Mouse (Mus musculus): ENCODE measurements around the gene E030018B13Rik. TPM values are rescaled to one million over a fixed set of nuclear protein-coding genes. Genes with fewer than 3 reads are reported as not detected.

Gene E030018B13Rik
- polyA plus RNA-seq, 1 experiment from 2014 or later = not detected

GRCm38 (mm10) chr7:63901346-63901745 is 15.3 kb upstream of the E030018B13Rik start:
- WGBS = 68% methylated on average over 11 of the region's 11 CpGs
- Histone ChIP-seq H3K4me1 (replicated peaks) (peaks cover 40% of the 10 kb centered on the region), H3K27ac (no peak overlapping the region), H3K27me3 (ENCODE audit: insufficient read depth, poor library complexity, severe bottlenecking) (no peaks in the 10 kb centered on the region), H3K4me3 (no peak overlapping the region), H3K9me3 (no peaks in the 10 kb centered on the region), H3K36me3 (no peaks in the 10 kb centered on the region)
- DNase-seq (ENCODE audit: low spot score) = no peak

GRCm38 (mm10) chr7:63901942-63902341 is 14.7 kb upstream of the E030018B13Rik start:
- no peaks in the 10 kb centered on the region for H3K27me3 ChIP-seq (ENCODE audit: insufficient read depth, poor library complexity, severe bottlenecking)
- peaks cover 35% of the 10 kb centered on the region for H3K4me1 ChIP-seq (replicated peaks)
- no peak for DNase-seq (ENCODE audit: low spot score)
- no peaks in the 10 kb centered on the region for H3K9me3 ChIP-seq
- H3K36me3 ChIP-seq = no peaks in the 10 kb centered on the region
- H3K27ac ChIP-seq = no peak overlapping the region
- H3K4me3 ChIP-seq = no peak overlapping the region
- WGBS = 73% methylated on average over 3 of the region's 3 CpGs

GRCm38 (mm10) chr7:63902604-63903210 is 13.9 kb upstream of the E030018B13Rik start:
- H3K36me3 ChIP-seq = no peaks in the 10 kb centered on the region
- H3K4me3 ChIP-seq = no peak overlapping the region
- no peaks in the 10 kb centered on the region for H3K9me3 ChIP-seq
- WGBS = 62% methylated on average over 3 of the region's 3 CpGs
- no peak overlapping the region for H3K27ac ChIP-seq
- peaks cover 29% of the 10 kb centered on the region for H3K4me1 ChIP-seq (replicated peaks)
- DNase-seq (ENCODE audit: low spot score) = no peak
- no peaks in the 10 kb centered on the region for H3K27me3 ChIP-seq (ENCODE audit: insufficient read depth, poor library complexity, severe bottlenecking)

GRCm38 (mm10) chr7:63903635-63904380 is 12.8 kb upstream of the E030018B13Rik start:
- 76% methylated on average over 9 of the region's 9 CpGs for WGBS

GRCm38 (mm10) chr7:63905190-63905589 is 11.5 kb upstream of the E030018B13Rik start:
- H3K4me1 ChIP-seq (replicated peaks) = peaks cover 42% of the 10 kb centered on the region
- H3K4me3 ChIP-seq = no peak overlapping the region
- no peak for DNase-seq (ENCODE audit: low spot score)
- WGBS = 92% methylated on average over 2 of the region's 2 CpGs
- H3K9me3 ChIP-seq = no peaks in the 10 kb centered on the region
- no peaks in the 10 kb centered on the region for H3K36me3 ChIP-seq
- peak overlapping the region; percentile 35; the same call in 1 of the 2 replicates for H3K27ac ChIP-seq
- no peaks in the 10 kb centered on the region for H3K27me3 ChIP-seq (ENCODE audit: insufficient read depth, poor library complexity, severe bottlenecking)

More at GRCm38 (mm10) chr7:63903635-63904380, 12.8 kb upstream of the E030018B13Rik start:
- H3K27ac ChIP-seq = no peak overlapping the region
- no peaks in the 10 kb centered on the region for H3K9me3 ChIP-seq
- DNase-seq (ENCODE audit: low spot score) = no peak
- no peaks in the 10 kb centered on the region for H3K27me3 ChIP-seq (ENCODE audit: insufficient read depth, poor library complexity, severe bottlenecking)
- H3K36me3 ChIP-seq = no peaks in the 10 kb centered on the region
- H3K4me1 ChIP-seq (replicated peaks) = peaks cover 33% of the 10 kb centered on the region
- no peak overlapping the region for H3K4me3 ChIP-seq

- Histone ChIP-seq H3K4me3 (no peak overlapping the region), H3K4me1 (replicated peaks) (peaks cover 46% of the 10 kb centered on the region), H3K27ac (peak overlapping the region; percentile 35; the same call in 1 of the 2 replicates), H3K9me3 (no peaks in the 10 kb centered on the region), H3K36me3 (no peaks in the 10 kb centered on the region), H3K27me3 (ENCODE audit: insufficient read depth, poor library complexity, severe bottlenecking) (no peaks in the 10 kb centered on the region)
- 86% methylated on average over 5 of the region's 5 CpGs for WGBS
- DNase-seq (ENCODE audit: low spot score) = no peak
Measured at GRCm38 (mm10) chr7:63905642-63906041, 11.0 kb upstream of the E030018B13Rik start.

- H3K4me1 ChIP-seq (replicated peaks) = peaks cover 58% of the 10 kb centered on the region
- no peaks in the 10 kb centered on the region for H3K27me3 ChIP-seq (ENCODE audit: insufficient read depth, poor library complexity, severe bottlenecking)
- H3K9me3 ChIP-seq = no peaks in the 10 kb centered on the region
- peak overlapping the region; percentile 54 for H3K27ac ChIP-seq
- H3K36me3 ChIP-seq = no peaks in the 10 kb centered on the region
- no peak for DNase-seq (ENCODE audit: low spot score)
- H3K4me3 ChIP-seq = no peak overlapping the region
- 81% methylated on average over 5 of the region's 5 CpGs for WGBS
Measured at GRCm38 (mm10) chr7:63907778-63908495, 8.7 kb upstream of the E030018B13Rik start.

- Histone ChIP-seq H3K27me3 (ENCODE audit: insufficient read depth, poor library complexity, severe bottlenecking) (no peaks in the 10 kb centered on the region), H3K27ac (peak overlapping the region; percentile 54; the same call in 1 of the 2 replicates), H3K36me3 (no peaks in the 10 kb centered on the region), H3K9me3 (no peaks in the 10 kb centered on the region), H3K4me1 (replicated peaks) (peaks cover 61% of the 10 kb centered on the region), H3K4me3 (no peak overlapping the region)
- peak; percentile 21 for DNase-seq (ENCODE audit: low spot score)
- WGBS = 38% methylated on average over 11 of the region's 11 CpGs
Measured at GRCm38 (mm10) chr7:63908496-63909285, 8.0 kb upstream of the E030018B13Rik start.

GRCm38 (mm10) chr7:63910225-63910624 is 6.4 kb upstream of the E030018B13Rik start:
- WGBS = 66% methylated on average over 5 of the region's 5 CpGs
- H3K4me1 ChIP-seq (replicated peaks) = peaks cover 70% of the 10 kb centered on the region

GRCm38 (mm10) chr7:63910912-63911311 is 5.7 kb upstream of the E030018B13Rik start:
- H3K27me3 ChIP-seq (ENCODE audit: insufficient read depth, poor library complexity, severe bottlenecking) = no peaks in the 10 kb centered on the region
- H3K4me3 ChIP-seq = no peak overlapping the region
- no peaks in the 10 kb centered on the region for H3K9me3 ChIP-seq
- no peaks in the 10 kb centered on the region for H3K36me3 ChIP-seq
- 0 out of 2 replicates have a peak overlapping the region, but pooled peaks have one; percentile 4 for H3K27ac ChIP-seq
- 31% methylated on average over 4 of the region's 4 CpGs for WGBS
- no peak for DNase-seq (ENCODE audit: low spot score)
- peaks cover 70% of the 10 kb centered on the region for H3K4me1 ChIP-seq (replicated peaks)

More at GRCm38 (mm10) chr7:63910225-63910624, 6.4 kb upstream of the E030018B13Rik start:
- DNase-seq (ENCODE audit: low spot score) = no peak
- H3K27ac ChIP-seq = peak overlapping the region; percentile 35
- H3K27me3 ChIP-seq (ENCODE audit: insufficient read depth, poor library complexity, severe bottlenecking) = no peaks in the 10 kb centered on the region
- H3K36me3 ChIP-seq = no peaks in the 10 kb centered on the region
- no peaks in the 10 kb centered on the region for H3K9me3 ChIP-seq
- no peak overlapping the region for H3K4me3 ChIP-seq

GRCm38 (mm10) chr7:63911383-63912233 is 5.0 kb upstream of the E030018B13Rik start:
- peaks cover 70% of the 10 kb centered on the region for H3K4me1 ChIP-seq (replicated peaks)
- no peak overlapping the region for H3K4me3 ChIP-seq
- peak overlapping the region; percentile 74 for H3K27ac ChIP-seq
- H3K27me3 ChIP-seq (ENCODE audit: insufficient read depth, poor library complexity, severe bottlenecking) = no peaks in the 10 kb centered on the region
- H3K36me3 ChIP-seq = no peaks in the 10 kb centered on the region
- no peak for DNase-seq (ENCODE audit: low spot score)
- WGBS = 58% methylated on average over 8 of the region's 8 CpGs
- H3K9me3 ChIP-seq = no peaks in the 10 kb centered on the region

Data from hindbrain, embryonic 10.5 days (tissue).